Mouse (Mus musculus) intestine, embryonic 16.5 days (tissue): ENCODE data around the gene Nf1. TPM values are rescaled to one million over a fixed set of nuclear protein-coding genes. Genes with fewer than 3 reads are reported as not detected.

ENCODE experiments used
- ATAC-seq: fragments of 200-750 bp; cut with Nextera tagmentation; 2 replicates; pipeline ENCODE4 v1.8.0; 2017; ENCODE audit warnings: moderate TSS enrichment, moderate library complexity
- H3K27ac ChIP-seq: fragments of 300-500 bp; sonication (generic); 2 replicates; pipeline ENCODE4 v1.5.1; 2014; ENCODE audit warnings: mild to moderate bottlenecking, low read length
- H3K27me3 ChIP-seq: fragments of 300-500 bp; sonication (generic); replicated peaks from 2 replicates; pipeline ENCODE4 v1.6.1; 2014; ENCODE audit warnings: low read length, control low read depth, mixed read lengths; ENCODE audit not compliant: control insufficient read depth, insufficient read depth
- H3K36me3 ChIP-seq: fragments of 300-500 bp; sonication (generic); 2 replicates; pipeline ENCODE4 v1.6.1; 2014; ENCODE audit warnings: low read length, control low read depth; ENCODE audit not compliant: control insufficient read depth, insufficient read depth
- H3K4me1 ChIP-seq: fragments of 300-500 bp; sonication (generic); 2 replicates; pipeline ENCODE4 v1.6.1; 2014; ENCODE audit warnings: low read length, control low read depth, mixed read lengths; ENCODE audit not compliant: control insufficient read depth, insufficient read depth
- H3K4me2 ChIP-seq: fragments of 300-500 bp; sonication (generic); 2 replicates; pipeline ENCODE4 v1.6.1; 2014; ENCODE audit warnings: low read depth, low read length, control low read depth
- H3K4me3 ChIP-seq: fragments of 300-500 bp; sonication (generic); 2 replicates; pipeline ENCODE4 v1.5.1; 2014; ENCODE audit warnings: mild to moderate bottlenecking, low read length
- H3K9ac ChIP-seq: fragments of 300-500 bp; sonication (generic); 2 replicates; pipeline ENCODE4 v1.6.1; 2014; ENCODE audit warnings: low read depth, low read length
- H3K9me3 ChIP-seq: fragments of 300-500 bp; sonication (generic); 2 replicates; pipeline ENCODE4 v1.6.1; 2016; ENCODE audit warnings: low read length, control low read depth; ENCODE audit not compliant: control insufficient read depth
- WGBS: fragments of 180-500 bp; shearing (Covaris S2); extraction: QIAGEN DNeasy Blood & Tissue Kit; methylation state at CpG from one replicate; pipeline ENCODE4 v1.1.7; 2014; 5-methylcytosine and 5-hydroxymethylcytosine counted together
- polyA plus RNA-seq: library from polyadenylated mRNA; unstranded; fragments of >200 nt; fragmentation: Nextera tagmentation; extraction: Ambion mirVana; gene quantifications from 2 replicates; pipeline ENCODE4 v1.2.1, GENCODE M21; 2015

The Nf1 gene
- polyA plus RNA-seq, 1 experiment from 2014 or later: 3.0 TPM

GRCm38 (mm10) chr11:79575383-79576073 is 236.0 kb downstream of the Nf1 start:
- no peaks in the 10 kb centered on the region for H3K9me3 ChIP-seq
- H3K4me2 ChIP-seq: no peak overlapping the region
- no peaks in the 10 kb centered on the region for H3K27me3 ChIP-seq
- WGBS: 91% methylated on average over 14 of the region's 14 CpGs
- no peak overlapping the region for H3K9ac ChIP-seq
- no peaks in the 10 kb centered on the region for H3K4me1 ChIP-seq
- peaks cover 4% of the 10 kb centered on the region; the same call in 1 of the 2 replicates for H3K36me3 ChIP-seq
- no peak overlapping the region for H3K27ac ChIP-seq
- no peak overlapping the region for H3K4me3 ChIP-seq
- ATAC-seq: no peak

- no peak overlapping the region for H3K9ac ChIP-seq
- no peaks in the 10 kb centered on the region for H3K9me3 ChIP-seq
- 50% methylated on average over 5 of the region's 5 CpGs for WGBS
- no peak for ATAC-seq
- H3K27me3 ChIP-seq: no peaks in the 10 kb centered on the region
- H3K27ac ChIP-seq: no peak overlapping the region
- no peaks in the 10 kb centered on the region for H3K36me3 ChIP-seq
- no peak overlapping the region for H3K4me2 ChIP-seq
- H3K4me3 ChIP-seq: no peak overlapping the region
- H3K4me1 ChIP-seq: no peaks in the 10 kb centered on the region
Observed at GRCm38 (mm10) chr11:79577741-79578140, 238.2 kb downstream of the Nf1 start.

GRCm38 (mm10) chr11:79580660-79581059 is 241.2 kb downstream of the Nf1 start:
- no peaks in the 10 kb centered on the region for H3K4me1 ChIP-seq
- H3K9me3 ChIP-seq: no peaks in the 10 kb centered on the region
- no peak overlapping the region for H3K27ac ChIP-seq
- 55% methylated on average over 4 of the region's 4 CpGs for WGBS
- no peak for ATAC-seq
- H3K36me3 ChIP-seq: no peaks in the 10 kb centered on the region
- no peak overlapping the region for H3K4me2 ChIP-seq
- no peak overlapping the region for H3K9ac ChIP-seq
- no peaks in the 10 kb centered on the region for H3K27me3 ChIP-seq
- no peak overlapping the region for H3K4me3 ChIP-seq

- Histone ChIP-seq H3K4me3 (no peak overlapping the region), H3K4me1 (no peaks in the 10 kb centered on the region), H3K36me3 (no peaks in the 10 kb centered on the region), H3K9me3 (no peaks in the 10 kb centered on the region), H3K27ac (no peak overlapping the region), H3K27me3 (no peaks in the 10 kb centered on the region), H3K4me2 (no peak overlapping the region), H3K9ac (no peak overlapping the region)
- no peak for ATAC-seq
- 52% methylated on average over 6 of the region's 6 CpGs for WGBS
Observed at GRCm38 (mm10) chr11:79581257-79581656, 241.8 kb downstream of the Nf1 start.

GRCm38 (mm10) chr11:79584191-79584590 is 244.7 kb downstream of the Nf1 start:
- H3K9me3 ChIP-seq: no peaks in the 10 kb centered on the region
- no peak for ATAC-seq
- 9% methylated on average over 5 of the region's 5 CpGs for WGBS
- H3K4me1 ChIP-seq: no peaks in the 10 kb centered on the region
- no peak overlapping the region for H3K4me3 ChIP-seq
- no peak overlapping the region for H3K9ac ChIP-seq
- peaks cover 8% of the 10 kb centered on the region; the same call in 1 of the 2 replicates for H3K27me3 ChIP-seq
- H3K27ac ChIP-seq: no peak overlapping the region
- H3K36me3 ChIP-seq: no peaks in the 10 kb centered on the region
- no peak overlapping the region for H3K4me2 ChIP-seq

- H3K4me2 ChIP-seq: no peak overlapping the region
- H3K9me3 ChIP-seq: no peaks in the 10 kb centered on the region
- peaks cover 48% of the 10 kb centered on the region for H3K27me3 ChIP-seq
- no peak for ATAC-seq
- peaks cover 5% of the 10 kb centered on the region for H3K4me1 ChIP-seq
- H3K36me3 ChIP-seq: no peaks in the 10 kb centered on the region
- WGBS: 53% methylated on average over 14 of the region's 14 CpGs
- no peak overlapping the region for H3K4me3 ChIP-seq
- no peak overlapping the region for H3K9ac ChIP-seq
- no peak overlapping the region for H3K27ac ChIP-seq
Observed at GRCm38 (mm10) chr11:79589317-79590075, 250.0 kb downstream of the Nf1 start.

GRCm38 (mm10) chr11:79590664-79591590 is 251.4 kb downstream of the Nf1 start, which contains the start of gene Rab11fip4:
Gene Rab11fip4, plus strand, starts transcription at chr11:79591212.
- Histone ChIP-seq H3K9me3 (no peaks in the 10 kb centered on the region), H3K4me2 (peak within 1 kb of the TSS; percentile 97), H3K36me3 (no peaks in the 10 kb centered on the region), H3K27me3 (peaks cover 48% of the 10 kb centered on the region), H3K9ac (peak within 1 kb of the TSS; percentile 55), H3K4me1 (peaks cover 5% of the 10 kb centered on the region), H3K27ac (no peak within 1 kb of the TSS), H3K4me3 (peak within 1 kb of the TSS; percentile 63)
- ATAC-seq: peak; percentile 44; the same call in 1 of the 2 replicates
- WGBS: 2% methylated on average over 83 of the region's 98 CpGs

GRCm38 (mm10) chr11:79591591-79591975 is 252.1 kb downstream of the Nf1 start:
- ATAC-seq: 0 out of 2 replicates have a peak, but pooled peaks have one; percentile 26
- H3K9ac ChIP-seq: peak overlapping the region; percentile 55; the same call in 1 of the 2 replicates
- H3K9me3 ChIP-seq: no peaks in the 10 kb centered on the region
- H3K4me2 ChIP-seq: peak overlapping the region; percentile 97
- H3K27me3 ChIP-seq: peaks cover 48% of the 10 kb centered on the region
- peaks cover 5% of the 10 kb centered on the region for H3K4me1 ChIP-seq
- H3K36me3 ChIP-seq: no peaks in the 10 kb centered on the region
- no peak overlapping the region for H3K27ac ChIP-seq
- peak overlapping the region; percentile 63 for H3K4me3 ChIP-seq
- 38% methylated on average over 5 of the region's 5 CpGs for WGBS

GRCm38 (mm10) chr11:79593495-79593894 is 254.0 kb downstream of the Nf1 start:
- no peak for ATAC-seq
- H3K4me1 ChIP-seq: peaks cover 5% of the 10 kb centered on the region
- no peak overlapping the region for H3K4me2 ChIP-seq
- H3K36me3 ChIP-seq: no peaks in the 10 kb centered on the region
- no peak overlapping the region for H3K9ac ChIP-seq
- 30% methylated on average over 11 of the region's 11 CpGs for WGBS
- no peaks in the 10 kb centered on the region for H3K9me3 ChIP-seq
- H3K27ac ChIP-seq: no peak overlapping the region
- H3K27me3 ChIP-seq: peaks cover 47% of the 10 kb centered on the region
- no peak overlapping the region for H3K4me3 ChIP-seq
